Mouse (Mus musculus): ENCODE measurements around the gene Cxcl13. TPM values are rescaled to one million over a fixed set of nuclear protein-coding genes. Genes with fewer than 3 reads are reported as not detected.

Cxcl13 gene
- 0.21 and 0.25 TPM in 2 replicates for polyA plus RNA-seq (2012; rRNA removed)

GRCm38 (mm10) chr5:95956651-95957050, at the start of gene Cxcl13:
Cxcl13 (plus strand) TSS chr5:95956951.

Other genes with a start within 250 kb of the Cxcl13 start
- not detected in 2 replicates for gene Gm7978, start 220.8 kb upstream of the Cxcl13 start, polyA plus RNA-seq (2012; rRNA removed)
- not detected in 2 replicates for gene Gm7982, start 214.9 kb upstream of the Cxcl13 start, polyA plus RNA-seq (2012; rRNA removed)
- gene E330014E10Rik, start 181.0 kb upstream of the Cxcl13 start, polyA plus RNA-seq (2012; rRNA removed), result not detected in 2 replicates
- 12.1 and 14.2 TPM in 2 replicates for gene Cnot6l, start 207.2 kb downstream of the Cxcl13 start, polyA plus RNA-seq (2012; rRNA removed)